In genomic region chr8:88382311-88383163, GRCm38 (mm10) we compare ENCODE assay signal across 12 mouse cellular contexts. TPM values are rescaled to one million over a fixed set of nuclear protein-coding genes. Genes with fewer than 3 reads are reported as not detected.
DNase-seq lines count a peak whose midpoint lies in the region; ATAC-seq lines count a peak whose summit lies in the region.
"Had no signal": no experiment of that assay in that cellular context is flagged by ENCODE, and none has a peak within 500 bp of the region (broad histone marks: within the 10 kb centered on the region; RNA-seq: fewer than 3 reads in every experiment).

No protein-coding gene starts in this region.

- H3K27ac ChIP-seq in forebrain, embryonic 12.5 days, result peak overlapping the region; percentile 63
- peak overlapping the region; percentile 52; the same call in 1 of the 2 replicates for H3K27ac ChIP-seq in midbrain, embryonic 12.5 days (replicated peaks)
- H3K27ac ChIP-seq: heart, embryonic 13.5 days; liver, embryonic 15.5 days had no signal

- H3K4me2 ChIP-seq in forebrain, embryonic 12.5 days, result peak overlapping the region; percentile 27
- H3K4me2 ChIP-seq in midbrain, embryonic 12.5 days (replicated peaks), result peak overlapping the region; percentile 7; the same call in 1 of the 2 replicates
- H3K4me2 ChIP-seq: heart, embryonic 13.5 days; liver, embryonic 15.5 days had no signal

- H3K27me3 ChIP-seq in forebrain, embryonic 12.5 days, result peaks cover 52% of the 10 kb centered on the region
- no peaks in the 10 kb centered on the region for H3K27me3 ChIP-seq in midbrain, embryonic 12.5 days

- no peak overlapping the region for H3K4me3 ChIP-seq in forebrain, embryonic 12.5 days (replicated peaks)
- H3K4me3 ChIP-seq in midbrain, embryonic 12.5 days, result no peak overlapping the region
- H3K4me3 ChIP-seq: heart, embryonic 13.5 days; liver, embryonic 15.5 days had no signal

- WGBS in forebrain, embryonic 12.5 days, result 23% methylated on average over 31 of the region's 31 CpGs
- 52% methylated on average over 31 of the region's 31 CpGs for WGBS in midbrain, embryonic 12.5 days

- no peaks in the 10 kb centered on the region for H3K9me3 ChIP-seq in forebrain, embryonic 12.5 days
- H3K9me3 ChIP-seq in midbrain, embryonic 12.5 days, result no peaks in the 10 kb centered on the region
- H3K9me3 ChIP-seq: liver, embryonic 15.5 days had no signal

- DNase-seq in kidney, postnatal 4 days, result peak; percentile 27 to 31
- DNase-seq in kidney, postnatal 14 days, result no peak
- peak; percentile 70 for DNase-seq in embryo, embryonic 10.5 days (ENCODE audit: low spot score)
- DNase-seq in retina, embryonic 14.5 days (ENCODE audit: low spot score), result no peak
- DNase-seq in right cerebral cortex, adult 2 months (ENCODE audit: low spot score in 2 of 2), result no peak
- DNase-seq in T-cell, adult 2 months (ENCODE audit: low spot score), result no peak
- DNase-seq: cerebellum, postnatal 36 days had no signal

- H3K4me1 ChIP-seq in forebrain, embryonic 12.5 days, result peaks cover 13% of the 10 kb centered on the region
- peaks cover 13% of the 10 kb centered on the region for H3K4me1 ChIP-seq in midbrain, embryonic 12.5 days
- H3K4me1 ChIP-seq: liver, embryonic 15.5 days had no signal

- H3K36me3 ChIP-seq in forebrain, embryonic 12.5 days (replicated peaks), result no peaks in the 10 kb centered on the region
- no peaks in the 10 kb centered on the region for H3K36me3 ChIP-seq in midbrain, embryonic 12.5 days
- H3K36me3 ChIP-seq: heart, embryonic 13.5 days; liver, embryonic 15.5 days had no signal

- ATAC-seq in forebrain, embryonic 12.5 days (ENCODE audit: low FRiP score), result peak; percentile 33; the same call in 1 of the 2 replicates
- ATAC-seq in midbrain, embryonic 12.5 days (ENCODE audit: low FRiP score, low read depth), result peak; percentile 30; the same call in 1 of the 2 replicates
- ATAC-seq: intestine, postnatal 0 days had no signal

- peak overlapping the region; percentile 17; the same call in 1 of the 2 replicates for H3K9ac ChIP-seq in forebrain, embryonic 12.5 days
- H3K9ac ChIP-seq in midbrain, embryonic 12.5 days (replicated peaks), result no peak overlapping the region; the same call in 1 of the 2 replicates
- H3K9ac ChIP-seq: heart, embryonic 13.5 days; liver, embryonic 15.5 days had no signal

RNA-seq across cellular contexts. Expression of gene Brd7, which starts 20.5 kb away (rescaled TPM):
- 86.4 and 87.7 TPM in 2 replicates for polyA plus RNA-seq in forebrain, embryonic 12.5 days (2016; fragmentation: Nextera tagmentation; extraction: Ambion mirVana)
- polyA plus RNA-seq in midbrain, embryonic 12.5 days (2016; fragmentation: Nextera tagmentation; extraction: Ambion mirVana), result 83.9 and 95.5 TPM in 2 replicates

Comparison
In these comparisons a context has a peak if more than half of its experiments do, and no peak if none do; other contexts are left out.
1. DNase-seq: peak in kidney, postnatal 4 days (2 of 2) and embryo, embryonic 10.5 days (single experiment); none in kidney, postnatal 14 days (single experiment), retina, embryonic 14.5 days (single experiment), right cerebral cortex, adult 2 months (0 of 2) and T-cell, adult 2 months (single experiment).